Mouse (Mus musculus): ENCODE data around the gene Taf1c. TPM values are rescaled to one million over a fixed set of nuclear protein-coding genes. Genes with fewer than 3 reads are reported as not detected.

The Taf1c gene
- polyA plus RNA-seq, 1 experiment from 2014 or later: 14.7 TPM

DNA sequence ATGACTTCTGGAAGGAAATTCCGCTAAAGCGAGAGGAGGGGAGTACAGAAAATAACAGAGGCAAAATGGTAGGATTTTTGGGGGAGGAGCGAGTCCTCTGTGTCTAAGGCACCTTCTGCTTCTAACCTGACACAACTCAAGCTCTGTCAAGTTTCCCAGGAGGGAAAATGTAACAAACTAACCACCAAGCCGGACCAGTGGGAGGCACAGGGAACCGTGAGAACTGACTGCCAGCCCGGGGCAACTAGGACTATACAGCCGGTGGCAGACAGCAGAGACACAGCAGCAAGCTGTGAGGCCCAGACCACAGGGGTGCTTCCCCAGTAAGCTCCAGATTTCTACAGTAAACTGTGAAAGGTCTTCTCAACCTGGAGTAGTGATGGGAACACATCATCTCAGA, 36.1 kb downstream of the Taf1c start:
- Histone ChIP-seq H3K4me3 (no peak overlapping the region), H3K36me3 (peaks cover 27% of the 10 kb centered on the region), H3K9ac (no peak overlapping the region), H3K4me1 (replicated peaks) (peaks cover 14% of the 10 kb centered on the region), H3K27ac (replicated peaks) (no peak overlapping the region), H3K9me3 (no peaks in the 10 kb centered on the region), H3K27me3 (no peaks in the 10 kb centered on the region), H3K4me2 (no peak overlapping the region)
- 70% methylated on average over 7 of the region's 7 CpGs for WGBS
- ATAC-seq (ENCODE audit: low FRiP score, low read depth): no peak

DNA sequence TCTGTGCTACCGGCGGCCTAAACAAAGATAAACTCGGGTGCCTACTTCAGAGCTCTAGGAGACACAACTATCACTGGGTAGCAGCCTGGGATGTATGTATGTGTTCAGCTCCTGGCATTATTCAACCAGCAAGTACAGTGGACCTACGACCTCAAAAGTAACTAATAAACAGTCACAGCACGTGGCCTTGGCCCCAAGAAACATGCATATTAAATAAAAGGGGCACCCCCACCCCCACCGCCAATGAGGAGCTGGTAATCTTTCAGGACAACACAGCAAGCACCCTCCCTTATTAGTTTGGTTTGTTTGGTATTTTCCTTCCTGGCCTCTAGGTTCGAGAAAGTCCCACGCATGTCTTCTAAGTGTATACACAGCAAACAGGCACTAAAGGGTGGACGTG, 36.8 kb downstream of the Taf1c start:
- WGBS: 89% methylated on average over 9 of the region's 9 CpGs
- Histone ChIP-seq H3K27me3 (no peaks in the 10 kb centered on the region), H3K9me3 (no peaks in the 10 kb centered on the region), H3K9ac (no peak overlapping the region), H3K36me3 (peaks cover 34% of the 10 kb centered on the region), H3K27ac (replicated peaks) (no peak overlapping the region), H3K4me1 (replicated peaks) (peaks cover 7% of the 10 kb centered on the region), H3K4me3 (no peak overlapping the region), H3K4me2 (no peak overlapping the region)
- ATAC-seq (ENCODE audit: low FRiP score, low read depth): no peak

DNA sequence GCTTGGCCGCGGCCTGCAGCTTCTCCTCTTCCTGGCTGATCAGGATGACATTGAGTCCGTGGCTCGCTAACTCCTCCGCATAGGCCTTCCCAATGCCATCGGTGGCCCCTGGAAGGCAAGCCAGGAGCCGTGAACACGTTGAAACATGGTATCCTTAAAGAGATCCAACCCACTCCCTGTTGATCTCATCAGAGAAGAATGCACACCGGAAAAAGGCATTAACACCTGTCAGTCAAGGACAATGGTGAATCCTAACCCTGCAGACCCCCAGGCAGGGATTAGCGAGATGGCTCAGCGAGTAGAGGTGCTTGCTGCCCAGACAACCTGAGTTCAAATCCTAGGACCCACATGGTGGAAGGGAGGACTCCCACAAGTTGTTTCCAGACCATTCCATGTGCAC, 38.7 kb downstream of the Taf1c start:
- no peak for ATAC-seq (ENCODE audit: low FRiP score, low read depth)
- Histone ChIP-seq H3K36me3 (peaks cover 50% of the 10 kb centered on the region), H3K4me2 (no peak overlapping the region), H3K27me3 (no peaks in the 10 kb centered on the region), H3K9me3 (no peaks in the 10 kb centered on the region), H3K4me3 (no peak overlapping the region), H3K9ac (no peak overlapping the region), H3K4me1 (replicated peaks) (no peaks in the 10 kb centered on the region), H3K27ac (replicated peaks) (no peak overlapping the region)
- WGBS: 85% methylated on average over 11 of the region's 11 CpGs

DNA sequence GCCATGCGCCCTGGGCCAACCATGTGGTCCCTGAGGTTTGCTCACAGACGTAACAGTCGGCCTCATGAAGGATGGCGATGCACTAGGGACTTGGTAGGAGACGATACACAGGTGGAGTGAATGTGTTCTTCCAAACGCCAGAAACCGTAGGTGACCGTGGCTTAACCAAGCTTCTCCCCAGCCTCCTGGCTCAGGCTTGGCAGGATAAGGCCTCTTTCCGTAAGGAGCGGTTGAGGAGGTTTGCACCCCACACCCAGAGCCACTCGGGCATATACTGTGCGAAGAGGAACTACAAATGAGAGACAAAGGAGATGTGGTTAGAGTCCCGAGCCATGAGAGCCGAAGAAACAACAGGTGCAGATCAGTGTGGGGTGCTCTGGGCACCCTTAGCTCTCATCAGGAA, 41.2 kb downstream of the Taf1c start:
- Histone ChIP-seq H3K9ac (no peak overlapping the region), H3K9me3 (no peaks in the 10 kb centered on the region), H3K4me1 (replicated peaks) (peaks cover 6% of the 10 kb centered on the region), H3K36me3 (peaks cover 55% of the 10 kb centered on the region), H3K4me3 (no peak overlapping the region), H3K4me2 (no peak overlapping the region), H3K27me3 (no peaks in the 10 kb centered on the region), H3K27ac (replicated peaks) (no peak overlapping the region)
- 92% methylated on average over 14 of the region's 14 CpGs for WGBS
- no peak for ATAC-seq (ENCODE audit: low FRiP score, low read depth)

DNA sequence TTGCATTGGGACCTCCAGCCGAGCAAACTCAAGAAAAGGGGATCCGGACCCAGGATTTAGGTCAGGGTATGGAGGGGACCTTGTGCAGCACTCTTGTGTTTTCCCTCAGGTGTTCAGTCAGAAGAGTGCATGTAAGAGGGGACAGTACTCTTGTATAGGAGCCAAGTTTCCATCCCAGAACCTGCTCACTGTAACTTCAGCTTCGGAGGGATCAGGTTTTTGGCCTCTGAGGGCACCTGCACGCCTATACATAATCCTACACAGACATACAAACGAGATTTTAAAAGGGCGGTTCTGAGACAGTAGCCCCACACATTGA, 45.7 kb downstream of the Taf1c start:
- H3K27ac ChIP-seq (replicated peaks): peak overlapping the region; percentile 98; the same call in 1 of the 2 replicates
- no peak overlapping the region for H3K4me3 ChIP-seq
- H3K4me2 ChIP-seq: peak overlapping the region; percentile 88
- 90% methylated on average over 6 of the region's 6 CpGs for WGBS
- H3K4me1 ChIP-seq (replicated peaks): peaks cover 40% of the 10 kb centered on the region
- peak overlapping the region; percentile 42; the same call in 1 of the 2 replicates for H3K9ac ChIP-seq
- H3K9me3 ChIP-seq: no peaks in the 10 kb centered on the region
- no peaks in the 10 kb centered on the region for H3K27me3 ChIP-seq
- no peak for ATAC-seq (ENCODE audit: low FRiP score, low read depth)
- peaks cover 32% of the 10 kb centered on the region for H3K36me3 ChIP-seq

DNA sequence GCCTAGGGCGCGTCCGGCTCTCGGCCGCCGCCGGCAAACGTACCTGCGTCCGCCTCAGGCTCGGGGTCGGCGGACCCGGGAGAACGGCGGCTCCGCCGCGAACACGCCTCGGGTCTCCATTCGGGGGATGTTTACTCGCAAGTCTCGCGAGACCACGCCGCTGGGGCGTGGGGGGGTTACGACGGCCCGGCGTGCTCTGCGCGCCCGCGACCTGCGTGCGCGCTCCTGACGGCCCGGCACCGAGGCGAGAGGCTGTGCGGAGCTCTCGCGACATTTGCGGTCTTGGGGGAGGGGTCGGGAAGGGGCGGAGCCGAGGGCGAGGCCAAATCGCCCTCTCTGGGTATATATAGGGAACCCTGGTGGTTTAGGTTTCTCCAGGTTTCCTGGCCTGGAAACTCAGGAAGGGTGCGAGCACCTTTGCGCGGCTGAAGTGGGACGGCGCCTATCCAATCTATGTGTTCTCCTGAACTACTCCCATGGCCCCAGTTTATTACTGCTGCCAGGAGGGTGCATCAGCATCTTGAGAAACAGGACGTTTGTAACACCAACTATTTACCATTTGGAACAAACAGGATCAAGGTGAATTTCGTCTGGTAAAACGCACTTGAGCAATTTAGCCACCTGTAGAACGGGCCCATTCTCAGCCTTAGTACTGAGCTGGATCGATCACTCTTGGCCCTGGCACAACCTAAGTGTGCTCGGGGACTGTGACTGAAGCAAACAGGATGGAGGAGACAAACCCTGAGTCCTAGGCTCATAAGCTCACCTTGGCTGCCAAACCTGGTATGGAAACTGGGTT, 46.2 kb downstream of the Taf1c start, which contains the start of gene Mbtps1:
TSS of gene Mbtps1 (minus strand) at position 133 of the 799 bp plus-strand sequence.
- Histone ChIP-seq H3K9ac (peak within 1 kb of the TSS; percentile 91), H3K4me2 (peak within 1 kb of the TSS; percentile 88), H3K27ac (replicated peaks) (peak within 1 kb of the TSS; percentile 98), H3K27me3 (no peaks in the 10 kb centered on the region), H3K4me1 (replicated peaks) (peaks cover 40% of the 10 kb centered on the region), H3K36me3 (peaks cover 26% of the 10 kb centered on the region), H3K9me3 (no peaks in the 10 kb centered on the region), H3K4me3 (peak within 1 kb of the TSS; percentile 93)
- 6% methylated on average over 56 of the region's 63 CpGs for whole genome bisulfite sequencing
- peak; percentile 97 for ATAC-seq (ENCODE audit: low FRiP score, low read depth)

DNA sequence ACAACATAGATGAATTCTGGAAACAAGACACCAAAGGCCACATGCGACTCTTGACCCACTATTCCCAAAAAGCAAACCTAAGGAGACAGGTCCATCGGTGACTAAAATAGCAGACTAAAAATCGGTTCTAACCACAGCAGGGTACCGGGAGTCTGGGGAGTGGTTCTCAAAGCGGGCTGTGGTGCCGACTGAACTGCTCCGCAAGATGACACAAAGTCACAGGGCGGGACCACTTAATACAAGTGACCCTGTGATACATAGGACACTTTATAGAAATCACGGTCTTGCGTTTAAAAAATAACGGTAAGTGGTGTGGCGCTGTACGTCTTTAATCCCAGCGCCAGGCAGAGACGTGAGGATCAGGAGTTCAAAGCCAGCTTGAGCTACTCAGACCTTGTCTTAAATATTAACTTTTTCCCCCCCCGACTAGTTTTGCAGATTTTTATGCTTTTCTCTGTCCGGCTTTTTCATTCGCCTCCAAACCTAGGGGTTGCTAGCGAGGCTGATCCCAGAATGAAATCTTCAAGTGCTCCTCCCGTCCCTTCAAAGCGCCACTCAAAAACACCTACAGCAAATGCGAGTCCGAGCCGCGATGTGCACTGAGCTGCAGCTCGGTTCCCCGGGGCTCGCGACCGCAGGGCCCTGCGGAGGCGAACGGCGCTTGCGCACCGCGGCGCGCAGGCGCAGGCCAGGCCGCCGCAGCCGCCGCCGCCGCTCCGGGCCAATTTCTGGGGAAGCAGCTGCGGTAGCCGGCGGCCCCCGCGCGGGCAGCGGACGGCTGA, 47.0 kb downstream of the Taf1c start:
- Histone ChIP-seq H3K4me1 (replicated peaks) (peaks cover 40% of the 10 kb centered on the region), H3K9ac (peak overlapping the region; percentile 91), H3K4me2 (peak overlapping the region; percentile 88), H3K4me3 (peak overlapping the region; percentile 93), H3K27me3 (no peaks in the 10 kb centered on the region), H3K36me3 (peaks cover 18% of the 10 kb centered on the region), H3K27ac (replicated peaks) (peak overlapping the region; percentile 98), H3K9me3 (no peaks in the 10 kb centered on the region)
- under 1% methylated on average over 55 of the region's 55 CpGs for WGBS
- ATAC-seq (ENCODE audit: low FRiP score, low read depth): peak; percentile 91

DNA sequence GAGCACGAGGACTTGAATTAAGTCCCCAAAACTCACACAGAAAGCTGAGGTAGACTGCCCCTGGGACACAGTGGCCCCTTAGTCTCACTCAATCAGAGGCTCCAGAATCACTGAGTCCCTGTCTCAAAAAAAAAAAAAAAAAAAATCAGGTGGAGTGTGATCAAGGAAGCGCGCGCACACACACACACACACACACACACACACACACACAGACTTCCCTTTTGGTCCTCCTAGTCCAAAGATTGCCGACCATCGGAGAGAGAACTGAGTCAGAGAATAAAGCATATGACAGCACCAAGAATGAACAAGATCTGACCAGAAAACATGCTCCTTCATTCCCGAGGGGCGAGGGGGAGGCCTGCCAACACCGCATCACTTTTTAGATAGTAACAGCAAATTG, 47.9 kb downstream of the Taf1c start:
- Histone ChIP-seq H3K4me3 (peak overlapping the region; percentile 93), H3K36me3 (peaks cover 9% of the 10 kb centered on the region)
- WGBS: 83% methylated on average over 9 of the region's 9 CpGs

DNA sequence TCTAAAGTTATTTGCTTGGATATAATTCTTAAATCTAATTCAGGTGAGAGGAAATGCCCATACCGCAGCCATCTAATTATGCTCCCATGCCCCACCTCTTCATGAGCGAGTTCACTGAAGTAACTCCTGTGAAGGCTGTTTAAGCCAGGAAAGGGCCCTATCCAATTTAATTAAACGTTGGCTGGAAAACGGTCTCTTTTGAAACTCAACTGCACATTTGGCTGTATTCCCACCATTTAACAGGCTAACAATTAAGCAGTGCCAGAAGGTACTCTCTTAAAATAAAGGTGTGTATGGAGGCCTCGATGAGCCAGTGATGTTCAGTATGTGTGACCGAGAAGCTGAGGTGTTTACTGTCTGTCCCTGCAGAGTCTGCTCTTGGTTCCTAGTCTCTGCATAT, 49.2 kb downstream of the Taf1c start:
- no peaks in the 10 kb centered on the region for H3K9me3 ChIP-seq
- no peak overlapping the region for H3K4me3 ChIP-seq
- 0 out of 2 replicates have a peak overlapping the region, but pooled peaks have one; percentile 7 for H3K9ac ChIP-seq
- no peak for ATAC-seq (ENCODE audit: low FRiP score, low read depth)
- H3K27ac ChIP-seq (replicated peaks): no peak overlapping the region
- no peaks in the 10 kb centered on the region for H3K27me3 ChIP-seq
- 68% methylated on average over 6 of the region's 6 CpGs for WGBS
- H3K4me1 ChIP-seq (replicated peaks): peaks cover 40% of the 10 kb centered on the region
- no peak overlapping the region for H3K4me2 ChIP-seq
- H3K36me3 ChIP-seq: 0 out of 2 replicates have a peak, but pooled peaks cover 3% of the 10 kb centered on the region

More for the DNA sequence above, 47.9 kb downstream of the Taf1c start:
- ATAC-seq (ENCODE audit: low FRiP score, low read depth): no peak
- Histone ChIP-seq H3K27ac (replicated peaks) (no peak overlapping the region), H3K9ac (peak overlapping the region; percentile 91), H3K27me3 (no peaks in the 10 kb centered on the region), H3K4me1 (replicated peaks) (peaks cover 40% of the 10 kb centered on the region), H3K4me2 (peak overlapping the region; percentile 88), H3K9me3 (no peaks in the 10 kb centered on the region)

DNA sequence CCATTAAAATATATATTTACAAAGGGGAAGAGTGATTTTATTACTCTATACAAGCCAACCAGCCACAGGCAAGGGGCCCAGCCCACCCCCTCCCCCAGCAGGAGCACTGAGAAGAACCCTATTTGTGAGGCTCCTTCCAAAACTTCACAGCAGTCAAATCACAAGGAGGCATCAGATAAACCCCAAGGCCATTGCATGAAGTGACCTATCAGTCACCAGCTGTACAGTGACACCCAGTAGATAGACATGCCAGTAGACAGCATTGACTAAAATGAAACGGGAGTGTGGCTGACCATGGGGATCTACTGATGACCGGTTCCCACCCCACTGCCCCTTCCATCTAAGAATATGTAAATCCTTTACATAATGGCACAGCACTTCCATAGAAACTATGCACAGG, 52.1 kb downstream of the Taf1c start:
- Histone ChIP-seq H3K4me1 (replicated peaks) (peaks cover 33% of the 10 kb centered on the region), H3K9ac (no peak overlapping the region), H3K27me3 (no peaks in the 10 kb centered on the region), H3K9me3 (no peaks in the 10 kb centered on the region), H3K27ac (replicated peaks) (no peak overlapping the region), H3K4me2 (no peak overlapping the region), H3K36me3 (no peaks in the 10 kb centered on the region), H3K4me3 (no peak overlapping the region)
- WGBS: 74% methylated on average over 2 of the region's 2 CpGs
- ATAC-seq (ENCODE audit: low FRiP score, low read depth): no peak

DNA sequence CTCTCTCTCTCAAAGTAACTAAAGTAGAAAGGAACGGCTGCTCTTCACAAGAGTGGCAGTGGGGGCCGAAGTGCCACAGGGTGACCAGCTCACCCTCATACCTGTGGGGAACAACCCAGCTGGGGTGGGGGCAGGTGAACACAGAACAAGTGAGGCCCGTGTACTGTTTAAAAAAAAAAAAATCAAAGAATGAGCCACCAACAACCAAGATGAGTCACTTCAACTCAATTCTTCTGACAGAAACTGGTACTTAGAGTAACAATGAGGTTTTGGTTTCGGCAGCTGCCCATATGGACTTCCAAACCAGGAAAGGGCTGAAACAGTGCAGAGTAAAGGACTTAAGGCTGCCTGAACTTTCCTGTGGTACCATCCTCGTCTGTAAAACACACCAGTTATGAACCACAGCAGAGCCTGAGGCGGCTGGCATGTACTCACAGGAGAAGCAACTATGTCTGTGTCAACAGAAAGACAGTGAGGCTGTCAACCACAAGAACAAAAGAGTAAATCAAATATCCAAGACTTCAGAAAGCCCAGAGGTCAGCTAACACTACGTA, 56.4 kb downstream of the Taf1c start:
- H3K9me3 ChIP-seq: no peaks in the 10 kb centered on the region
- ATAC-seq (ENCODE audit: low FRiP score, low read depth): no peak
- no peak overlapping the region for H3K4me3 ChIP-seq
- no peak overlapping the region for H3K27ac ChIP-seq (replicated peaks)
- no peaks in the 10 kb centered on the region for H3K4me1 ChIP-seq (replicated peaks)
- H3K9ac ChIP-seq: no peak overlapping the region
- 83% methylated on average over 7 of the region's 7 CpGs for WGBS
- H3K36me3 ChIP-seq: peaks cover 18% of the 10 kb centered on the region
- no peaks in the 10 kb centered on the region for H3K27me3 ChIP-seq
- no peak overlapping the region for H3K4me2 ChIP-seq
